Mouse (Mus musculus) thymus, postnatal 0 days (tissue): ENCODE data around the gene Krt4. TPM values are rescaled to one million over a fixed set of nuclear protein-coding genes. Genes with fewer than 3 reads are reported as not detected.

ENCODE experiments used
- DNase-seq: peaks from one replicate; pipeline ENCODE4 v3.0.0-alpha.2; 2015; ENCODE audit warnings: low spot score
- microRNA-seq: library from miRNA; unstranded; fragments of <30 nt; microRNA quantifications from one replicate; pipeline ENCODE4, GENCODE M21; 2016; ENCODE audit warnings: borderline number of aligned reads
- polyA plus RNA-seq: library from polyadenylated mRNA; unstranded; fragments of >200 nt; fragmentation: Nextera tagmentation; extraction: Ambion mirVana; gene quantifications from 2 replicates; pipeline ENCODE4 v1.2.1, GENCODE M21; 2015

Krt4 gene
- polyA plus RNA-seq, 1 experiment from 2014 or later = 43.4 TPM

- DNase-seq = no peak
Measured at GRCm38 (mm10) chr15:101895216-101895615, 29.3 kb downstream of the Krt4 start.

DNA sequence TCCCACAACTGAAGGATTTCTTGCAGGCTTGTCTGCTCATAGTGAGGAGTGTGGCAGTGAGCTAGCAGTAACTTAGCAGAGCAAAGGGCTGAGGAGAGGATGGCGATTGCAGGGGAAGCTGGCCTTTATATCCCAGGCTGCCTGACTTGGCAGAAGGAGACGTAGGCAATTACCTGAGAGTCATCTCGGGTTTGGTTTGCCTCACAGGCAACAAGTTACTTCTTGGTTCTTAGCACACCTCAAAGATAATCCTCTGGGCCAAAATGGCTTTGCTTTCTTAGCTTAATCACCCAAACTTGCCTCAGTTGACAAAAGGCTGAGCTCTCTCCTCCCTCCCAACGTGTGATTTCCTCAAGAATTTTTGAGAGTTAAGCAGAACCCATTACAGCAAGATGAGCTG is 31.7 kb downstream of the Krt4 start, which contains the start of gene Krt76:
Krt76 (minus strand) TSS at position 101 of the 400 bp plus-strand sequence.
- no peak for DNase-seq

- DNase-seq = no peak
Measured at GRCm38 (mm10) chr15:101879776-101880175, 44.8 kb downstream of the Krt4 start.

- no peak for DNase-seq
Measured at GRCm38 (mm10) chr15:101878041-101878440, 46.5 kb downstream of the Krt4 start.

GRCm38 (mm10) chr15:101874383-101874782 is 50.2 kb downstream of the Krt4 start:
- no peak for DNase-seq

GRCm38 (mm10) chr15:101873231-101873630 is 51.3 kb downstream of the Krt4 start:
- no peak for DNase-seq

DNA sequence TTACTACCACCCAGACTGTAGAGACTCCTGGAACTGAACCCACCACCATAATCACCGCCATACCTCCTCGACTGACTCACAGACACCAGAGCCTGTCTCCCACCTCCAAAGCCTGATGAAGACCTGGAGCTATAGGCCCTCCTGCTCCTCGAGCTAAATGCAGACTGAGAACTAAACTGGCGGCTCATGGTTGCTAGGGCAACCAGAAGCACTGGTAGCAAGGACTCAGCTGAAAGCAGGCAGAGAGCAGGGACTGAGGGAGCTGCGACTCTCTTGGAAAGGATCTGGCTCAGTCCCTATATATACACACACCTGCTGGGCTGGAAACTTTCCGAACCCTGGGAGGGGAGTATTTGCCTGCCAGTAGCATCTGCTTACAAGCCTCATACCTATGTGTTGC is 55.1 kb downstream of the Krt4 start, which contains the start of gene Krt77:
Krt77 (minus strand) TSS at position 275 of the 400 bp plus-strand sequence.
- DNase-seq = no peak

Small RNA genes lying within 50 kb of the gene (microRNA-seq; reads per million reads assigned to microRNA genes)
- not detected for gene Gm44356

Other genes with a start within 250 kb of the Krt4 start
- gene Krt6b, start 244.4 kb downstream of the Krt4 start, polyA plus RNA-seq = 0.80 and 0.94 TPM in 2 replicates
- gene Krt6a, start 230.4 kb downstream of the Krt4 start, polyA plus RNA-seq = 3.4 and 7.7 TPM in 2 replicates
- 110 and 117 TPM in 2 replicates for gene Krt5, start 211.8 kb downstream of the Krt4 start, polyA plus RNA-seq
- 1.5 and 1.7 TPM in 2 replicates for gene Krt71, start 181.6 kb downstream of the Krt4 start, polyA plus RNA-seq
- gene Krt72, start 138.3 kb downstream of the Krt4 start, polyA plus RNA-seq = 0.50 and 0.61 TPM in 2 replicates
- 0.42 and 0.60 TPM in 2 replicates for gene Krt73, start 122.4 kb downstream of the Krt4 start, polyA plus RNA-seq
- 0.12 and 0.21 TPM in 2 replicates for gene Krt2, start 106.6 kb downstream of the Krt4 start, polyA plus RNA-seq
- gene Krt1, start 73.9 kb downstream of the Krt4 start, polyA plus RNA-seq = 0.45 and 0.65 TPM in 2 replicates
- 0.63 and 0.78 TPM in 2 replicates for gene Krt77, start 55.0 kb downstream of the Krt4 start, polyA plus RNA-seq
- gene Krt76, start 31.8 kb downstream of the Krt4 start, polyA plus RNA-seq = 0.51 and 0.74 TPM in 2 replicates
- gene Krt79, start 15.6 kb upstream of the Krt4 start, polyA plus RNA-seq = 0.71 and 0.74 TPM in 2 replicates
- 0.43 and 0.50 TPM in 2 replicates for gene Krt78, start 29.6 kb upstream of the Krt4 start, polyA plus RNA-seq
- gene Krt8, start 79.7 kb upstream of the Krt4 start, polyA plus RNA-seq = 1,106 and 1,123 TPM in 2 replicates
- gene Krt18, start 103.4 kb upstream of the Krt4 start, polyA plus RNA-seq = 1,281 and 1,324 TPM in 2 replicates
- 93.3 and 103 TPM in 2 replicates for gene Eif4b, start 149.0 kb upstream of the Krt4 start, polyA plus RNA-seq
- 4.4 and 5.2 TPM in 2 replicates for gene Tns2, start 175.7 kb upstream of the Krt4 start, polyA plus RNA-seq
- gene Spryd3, start 211.5 kb upstream of the Krt4 start, polyA plus RNA-seq = 19.1 and 19.9 TPM in 2 replicates
- 6.8 and 7.5 TPM in 2 replicates for gene Igfbp6, start 219.6 kb upstream of the Krt4 start, polyA plus RNA-seq
- 1.0 and 1.1 TPM in 2 replicates for gene Soat2, start 225.8 kb upstream of the Krt4 start, polyA plus RNA-seq